Mouse (Mus musculus) testis, adult 2 months (tissue): ENCODE data around the gene Cd3e.

Experiments
- CTCF ChIP-seq: fragments of 200-500 bp; IDR thresholded peaks from 2 replicates; pipeline ENCODE4 v1.5.1; 2012; ENCODE audit warnings: low read depth, mild to moderate bottlenecking, inconsistent platforms, low read length, moderate library complexity; ENCODE audit not compliant: control insufficient read depth, insufficient read depth, insufficient replicate concordance
- POLR2A ChIP-seq: fragments of 200-500 bp; IDR thresholded peaks from 2 replicates; pipeline ENCODE4 v1.6.1; 2012; ENCODE audit warnings: low read depth, mild to moderate bottlenecking, inconsistent platforms, low read length, moderate library complexity; ENCODE audit not compliant: control insufficient read depth

GRCm38 (mm10) chr9:44965126-44965832 lies 44.1 kb downstream of the Cd3e start, which contains the start of gene Ube4a:
- TF ChIP-seq POLR2A (peak; percentile 94), CTCF (no peak)
